Mouse (Mus musculus): ENCODE results near the gene Tlcd1. TPM values are rescaled to one million over a fixed set of nuclear protein-coding genes. Genes with fewer than 3 reads are reported as not detected.
A peak's percentile ranks its signal among the peaks of the same experiment; 100 is the strongest.

Gene Tlcd1
- polyA plus RNA-seq, 2 experiments: 21.4 to 48.4 TPM

- peak; percentile 84 for ATAC-seq (ENCODE audit: low FRiP score, low read depth)
- DNase-seq (ENCODE audit: low spot score): peak; percentile 91
- H3K4me1 ChIP-seq (ENCODE audit: control insufficient read depth, insufficient read depth, low read length): peaks cover 32% of the 10 kb centered on the region
- no peaks in the 10 kb centered on the region for H3K9me3 ChIP-seq (ENCODE audit: control insufficient read depth, low read length)
- WGBS: 0% methylated on average over 47 of the region's 78 CpGs
- peak; percentile 72; the same call in 1 of the 2 replicates for TF ChIP-seq POLR2A (IDR thresholded peaks at IDR 0.05; ENCODE audit: borderline replicate concordance, extremely low read depth, insufficient read depth, insufficient read length)
- H3K9ac ChIP-seq (ENCODE audit: low read depth, low read length, severe bottlenecking): peak within 1 kb of the TSS; percentile 98
- peaks cover 28% of the 10 kb centered on the region for H3K36me3 ChIP-seq (ENCODE audit: control insufficient read depth, insufficient read depth, low read length)
- H3K4me3 ChIP-seq (replicated peaks; ENCODE audit: low read length): peak within 1 kb of the TSS; percentile 100
- no peaks in the 10 kb centered on the region for H3K27me3 ChIP-seq (ENCODE audit: control insufficient read depth, insufficient read depth, low read length)
- peak within 1 kb of the TSS; percentile 97 for H3K27ac ChIP-seq (replicated peaks; ENCODE audit: low read depth, low read length)
- H3K4me2 ChIP-seq (replicated peaks; ENCODE audit: low read depth, low read length, severe bottlenecking): peak within 1 kb of the TSS; percentile 82
Measured at GRCm38 (mm10) chr11:78164924-78165760, 11.4 kb upstream of the Tlcd1 start, which contains the start of gene Traf4. Gene Traf4 (minus strand): TSS chr11:78165589.

GRCm38 (mm10) chr11:78165761-78166109 lies 10.8 kb upstream of the Tlcd1 start:
- ATAC-seq (ENCODE audit: low FRiP score, low read depth) (0 out of 2 replicates have a peak, but pooled peaks have one; percentile 1), DNase-seq (ENCODE audit: low spot score) (peak; percentile 67)
- peak overlapping the region; percentile 98 for H3K9ac ChIP-seq (ENCODE audit: low read depth, low read length, severe bottlenecking)
- 5% methylated on average over 16 of the region's 16 CpGs for WGBS
- peak overlapping the region; percentile 97 for H3K27ac ChIP-seq (replicated peaks; ENCODE audit: low read depth, low read length)
- H3K4me2 ChIP-seq (replicated peaks; ENCODE audit: low read depth, low read length, severe bottlenecking): peak overlapping the region; percentile 82
- H3K27me3 ChIP-seq (ENCODE audit: control insufficient read depth, insufficient read depth, low read length): no peaks in the 10 kb centered on the region
- no peak for TF ChIP-seq POLR2A (IDR thresholded peaks at IDR 0.05; ENCODE audit: borderline replicate concordance, extremely low read depth, insufficient read depth, insufficient read length)
- H3K36me3 ChIP-seq (ENCODE audit: control insufficient read depth, insufficient read depth, low read length): peaks cover 22% of the 10 kb centered on the region
- H3K4me3 ChIP-seq (replicated peaks; ENCODE audit: low read length): peak overlapping the region; percentile 100
- peaks cover 32% of the 10 kb centered on the region for H3K4me1 ChIP-seq (ENCODE audit: control insufficient read depth, insufficient read depth, low read length)
- H3K9me3 ChIP-seq (ENCODE audit: control insufficient read depth, low read length): no peaks in the 10 kb centered on the region

- WGBS: 29% methylated on average over 4 of the region's 4 CpGs
- peak overlapping the region; percentile 100 for H3K4me3 ChIP-seq (replicated peaks; ENCODE audit: low read length)
- peak overlapping the region; percentile 82 for H3K4me2 ChIP-seq (replicated peaks; ENCODE audit: low read depth, low read length, severe bottlenecking)
- H3K27me3 ChIP-seq (ENCODE audit: control insufficient read depth, insufficient read depth, low read length): no peaks in the 10 kb centered on the region
- ATAC-seq (ENCODE audit: low FRiP score, low read depth) (no peak), DNase-seq (ENCODE audit: low spot score) (no peak)
- H3K4me1 ChIP-seq (ENCODE audit: control insufficient read depth, insufficient read depth, low read length): peaks cover 32% of the 10 kb centered on the region
- H3K27ac ChIP-seq (replicated peaks; ENCODE audit: low read depth, low read length): peak overlapping the region; percentile 97
- TF ChIP-seq POLR2A (IDR thresholded peaks at IDR 0.05; ENCODE audit: borderline replicate concordance, extremely low read depth, insufficient read depth, insufficient read length): no peak
- H3K9me3 ChIP-seq (ENCODE audit: control insufficient read depth, low read length): no peaks in the 10 kb centered on the region
- H3K9ac ChIP-seq (ENCODE audit: low read depth, low read length, severe bottlenecking): no peak overlapping the region
- peaks cover 18% of the 10 kb centered on the region for H3K36me3 ChIP-seq (ENCODE audit: control insufficient read depth, insufficient read depth, low read length)
Measured at GRCm38 (mm10) chr11:78166161-78166560, 10.3 kb upstream of the Tlcd1 start.

GRCm38 (mm10) chr11:78166640-78167039 lies 9.9 kb upstream of the Tlcd1 start:
- no peaks in the 10 kb centered on the region for H3K9me3 ChIP-seq (ENCODE audit: control insufficient read depth, low read length)
- 0 out of 2 replicates have a peak overlapping the region, but pooled peaks have one; percentile 97 for H3K27ac ChIP-seq (replicated peaks; ENCODE audit: low read depth, low read length)
- H3K4me3 ChIP-seq (replicated peaks; ENCODE audit: low read length): no peak overlapping the region
- ATAC-seq (ENCODE audit: low FRiP score, low read depth): no peak
- WGBS: 61% methylated on average over 6 of the region's 6 CpGs
- H3K4me2 ChIP-seq (replicated peaks; ENCODE audit: low read depth, low read length, severe bottlenecking): peak overlapping the region; percentile 82; the same call in 1 of the 2 replicates
- no peak overlapping the region for H3K9ac ChIP-seq (ENCODE audit: low read depth, low read length, severe bottlenecking)
- no peak for TF ChIP-seq POLR2A (IDR thresholded peaks at IDR 0.05; ENCODE audit: borderline replicate concordance, extremely low read depth, insufficient read depth, insufficient read length)
- H3K4me1 ChIP-seq (ENCODE audit: control insufficient read depth, insufficient read depth, low read length): peaks cover 32% of the 10 kb centered on the region
- H3K27me3 ChIP-seq (ENCODE audit: control insufficient read depth, insufficient read depth, low read length): no peaks in the 10 kb centered on the region
- DNase-seq (ENCODE audit: low spot score): no peak
- H3K36me3 ChIP-seq (ENCODE audit: control insufficient read depth, insufficient read depth, low read length): peaks cover 13% of the 10 kb centered on the region

GRCm38 (mm10) chr11:78167257-78167959 lies 9.1 kb upstream of the Tlcd1 start:
- H3K4me2 ChIP-seq (replicated peaks; ENCODE audit: low read depth, low read length, severe bottlenecking): no peak overlapping the region
- peaks cover 25% of the 10 kb centered on the region for H3K4me1 ChIP-seq (ENCODE audit: control insufficient read depth, insufficient read depth, low read length)
- H3K36me3 ChIP-seq (ENCODE audit: control insufficient read depth, insufficient read depth, low read length): peaks cover 8% of the 10 kb centered on the region
- no peak overlapping the region for H3K4me3 ChIP-seq (replicated peaks; ENCODE audit: low read length)
- no peak for DNase-seq (ENCODE audit: low spot score)
- TF ChIP-seq POLR2A (IDR thresholded peaks at IDR 0.05; ENCODE audit: borderline replicate concordance, extremely low read depth, insufficient read depth, insufficient read length): no peak
- 90% methylated on average over 14 of the region's 14 CpGs for WGBS
- no peak overlapping the region for H3K9ac ChIP-seq (ENCODE audit: low read depth, low read length, severe bottlenecking)
- no peak for ATAC-seq (ENCODE audit: low FRiP score, low read depth)
- H3K27ac ChIP-seq (replicated peaks; ENCODE audit: low read depth, low read length): no peak overlapping the region
- no peaks in the 10 kb centered on the region for H3K27me3 ChIP-seq (ENCODE audit: control insufficient read depth, insufficient read depth, low read length)
- no peaks in the 10 kb centered on the region for H3K9me3 ChIP-seq (ENCODE audit: control insufficient read depth, low read length)
